Mouse (Mus musculus) spleen, adult 2 months (tissue): ENCODE measurements around the gene Tlk1. TPM values are rescaled to one million over a fixed set of nuclear protein-coding genes. Genes with fewer than 3 reads are reported as not detected.
A peak's percentile ranks its signal among the peaks of the same experiment; 100 is the strongest.

ENCODE experiments used
- DNase-seq, 2 experiments: peaks; one replicate each; pipeline versions ENCODE4 v3.0.0 to v3.0.0-alpha.2; 2012 to 2021; ENCODE audit warnings: low spot score in 2 of 2, low read depth in 1 of 2
- H3K27ac ChIP-seq: fragments of 200-500 bp; 2 replicates; pipeline ENCODE4 v1.5.1; 2012; ENCODE audit warnings: low read length, inconsistent platforms; ENCODE audit not compliant: insufficient read depth
- H3K27me3 ChIP-seq: fragments of 200-500 bp; 2 replicates; pipeline ENCODE4 v1.6.1; 2012; ENCODE audit warnings: mild to moderate bottlenecking, moderate library complexity, low read length, inconsistent platforms; ENCODE audit not compliant: control insufficient read depth, insufficient read depth
- H3K36me3 ChIP-seq: fragments of 200-500 bp; 2 replicates; pipeline ENCODE4 v1.6.1; 2012; ENCODE audit warnings: mild to moderate bottlenecking, low read length, inconsistent platforms; ENCODE audit not compliant: control insufficient read depth, insufficient read depth
- H3K4me1 ChIP-seq: fragments of 200-500 bp; 2 replicates; pipeline ENCODE4 v1.6.1; 2011; ENCODE audit warnings: inconsistent platforms; ENCODE audit not compliant: control insufficient read depth, insufficient read depth, insufficient read length
- H3K4me3 ChIP-seq: fragments of 200-500 bp; 2 replicates; pipeline ENCODE4 v1.5.1; 2011; ENCODE audit warnings: mild to moderate bottlenecking, inconsistent platforms; ENCODE audit not compliant: insufficient read depth, insufficient read length; ENCODE audit errors: extremely low read depth
- CTCF ChIP-seq: fragments of 200-500 bp; IDR thresholded peaks from 2 replicates; pipeline ENCODE4 v1.5.1; 2011; ENCODE audit warnings: mild to moderate bottlenecking, inconsistent platforms; ENCODE audit not compliant: insufficient read depth, insufficient read length, insufficient replicate concordance; ENCODE audit errors: extremely low read depth
- POLR2A ChIP-seq: fragments of 200-500 bp; IDR thresholded peaks from 2 replicates; pipeline ENCODE4 v1.6.1; 2011; ENCODE audit warnings: low read depth, low read length, inconsistent platforms
- WGBS: fragments of 180-500 bp; shearing (Covaris S2); methylation state at CpG from one replicate; pipeline ENCODE4 v1.1.7; 2018; 5-methylcytosine and 5-hydroxymethylcytosine counted together
- polyA plus RNA-seq: library from polyadenylated mRNA; depleted of rRNA; stranded (reverse); fragments of >200 nt; gene quantifications from 2 replicates; pipeline ENCODE4 v1.2.3, GENCODE M21; 2012; rRNA removed

Gene Tlk1
- polyA plus RNA-seq, 1 experiment = 8.4 TPM

DNA sequence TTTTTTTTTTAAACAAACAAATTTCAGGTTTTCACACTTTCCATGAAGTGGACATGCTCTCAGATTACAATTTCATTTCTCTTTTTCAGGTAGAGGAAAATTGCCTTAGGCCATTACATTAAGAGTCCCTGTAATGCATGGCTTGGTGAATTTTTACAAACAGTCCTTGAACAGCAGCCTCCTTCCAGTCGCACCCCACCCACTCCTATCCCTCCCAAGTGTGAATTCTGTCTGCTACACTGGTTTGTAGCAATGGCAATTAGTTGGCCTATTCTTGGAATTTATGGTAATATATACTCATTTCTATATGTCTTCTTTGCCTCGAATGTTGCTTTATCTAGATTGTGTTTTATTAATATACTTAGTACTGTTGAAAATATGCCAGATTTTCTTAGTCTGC is 153.1 kb downstream of the Tlk1 start:
- 82% methylated on average over 2 of the region's 2 CpGs for WGBS
- H3K36me3 ChIP-seq = no peaks in the 10 kb centered on the region; the same call in 1 of the 2 replicates
- H3K27me3 ChIP-seq = no peaks in the 10 kb centered on the region

DNA sequence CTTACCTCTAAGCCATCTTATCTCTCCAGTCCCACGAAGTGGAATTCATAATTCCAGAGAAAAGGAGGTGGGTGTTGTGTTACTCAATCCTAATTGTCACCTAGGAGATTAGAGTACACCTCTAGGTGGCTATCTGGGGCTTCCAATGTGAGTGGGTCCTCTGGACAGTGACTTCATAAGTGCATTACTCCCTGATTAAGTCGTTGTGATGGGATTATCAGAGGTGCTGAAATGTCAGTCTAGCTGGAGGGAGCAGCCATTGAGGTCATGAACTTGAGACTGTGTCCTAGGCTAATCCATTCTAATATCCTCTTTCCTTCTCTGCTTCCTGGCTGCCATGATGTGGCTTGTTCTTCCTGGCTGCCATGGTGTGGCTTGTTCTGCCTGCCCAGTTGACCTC is 155.6 kb downstream of the Tlk1 start:
- peak overlapping the region; percentile 88 for H3K27ac ChIP-seq
- H3K36me3 ChIP-seq = no peaks in the 10 kb centered on the region
- DNase-seq = no peak
- no peak for TF ChIP-seq CTCF
- no peak for TF ChIP-seq POLR2A
- H3K4me1 ChIP-seq = peaks cover 18% of the 10 kb centered on the region
- no peak overlapping the region for H3K4me3 ChIP-seq
- WGBS = 82% methylated on average over 2 of the region's 2 CpGs
- H3K27me3 ChIP-seq = no peaks in the 10 kb centered on the region

More for the DNA sequence above, 153.1 kb downstream of the Tlk1 start:
- TF ChIP-seq POLR2A = no peak
- no peak for TF ChIP-seq CTCF
- DNase-seq = no peak
- H3K4me3 ChIP-seq = no peak overlapping the region
- peaks cover 18% of the 10 kb centered on the region for H3K4me1 ChIP-seq
- H3K27ac ChIP-seq = no peak overlapping the region

DNA sequence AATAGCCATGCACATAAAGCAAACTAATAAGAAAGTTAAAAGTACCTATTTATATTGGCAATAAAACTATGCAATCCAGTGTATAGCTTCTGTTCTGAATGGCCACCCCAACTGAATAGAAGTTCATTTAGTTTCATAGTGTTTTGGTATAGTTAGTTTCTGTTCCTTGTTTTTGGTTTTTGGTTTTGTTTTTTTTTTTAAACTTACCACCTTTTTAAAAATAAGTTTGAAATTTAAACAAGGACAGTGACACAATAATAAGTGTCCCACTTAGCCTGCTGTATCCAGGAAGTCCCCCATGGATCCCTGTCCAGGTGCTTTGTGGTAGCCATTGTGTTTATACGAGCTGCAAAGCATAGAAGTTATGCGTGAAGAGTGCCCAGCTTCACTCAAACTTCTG is 156.3 kb downstream of the Tlk1 start:
- WGBS = 45% methylated on average over 2 of the region's 2 CpGs

DNA sequence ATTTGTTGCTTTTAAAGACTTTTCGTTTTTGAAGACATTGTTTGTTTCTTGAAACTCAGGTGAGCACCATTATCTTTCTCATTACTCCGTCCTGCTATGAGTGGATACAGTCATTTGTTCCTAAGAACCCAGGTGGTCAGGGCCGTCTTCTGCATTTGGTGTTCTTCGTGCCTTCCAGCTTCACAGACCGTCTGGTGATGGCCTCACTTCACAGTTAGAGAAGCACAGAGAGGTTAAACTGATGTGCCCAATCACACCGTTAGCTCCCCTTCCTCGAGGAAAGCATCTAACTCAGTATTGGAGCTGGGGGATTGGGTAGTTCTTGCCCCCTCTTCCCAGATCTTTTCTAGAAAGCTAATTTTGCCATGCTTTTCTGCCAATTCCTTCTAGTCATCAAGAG is 158.5 kb downstream of the Tlk1 start:
- TF ChIP-seq POLR2A (no peak), CTCF (no peak)
- DNase-seq = no peak
- peaks cover 21% of the 10 kb centered on the region for H3K4me1 ChIP-seq
- H3K36me3 ChIP-seq = no peaks in the 10 kb centered on the region
- no peaks in the 10 kb centered on the region for H3K27me3 ChIP-seq
- H3K4me3 ChIP-seq = no peak overlapping the region
- 91% methylated on average over 7 of the region's 7 CpGs for WGBS
- H3K27ac ChIP-seq = no peak overlapping the region

More for the DNA sequence above, 156.3 kb downstream of the Tlk1 start:
- Histone ChIP-seq H3K4me1 (peaks cover 18% of the 10 kb centered on the region), H3K4me3 (peak overlapping the region; percentile 39), H3K27ac (peak overlapping the region; percentile 88), H3K36me3 (no peaks in the 10 kb centered on the region), H3K27me3 (no peaks in the 10 kb centered on the region)
- no peak for DNase-seq
- TF ChIP-seq POLR2A = no peak
- no peak for TF ChIP-seq CTCF

DNA sequence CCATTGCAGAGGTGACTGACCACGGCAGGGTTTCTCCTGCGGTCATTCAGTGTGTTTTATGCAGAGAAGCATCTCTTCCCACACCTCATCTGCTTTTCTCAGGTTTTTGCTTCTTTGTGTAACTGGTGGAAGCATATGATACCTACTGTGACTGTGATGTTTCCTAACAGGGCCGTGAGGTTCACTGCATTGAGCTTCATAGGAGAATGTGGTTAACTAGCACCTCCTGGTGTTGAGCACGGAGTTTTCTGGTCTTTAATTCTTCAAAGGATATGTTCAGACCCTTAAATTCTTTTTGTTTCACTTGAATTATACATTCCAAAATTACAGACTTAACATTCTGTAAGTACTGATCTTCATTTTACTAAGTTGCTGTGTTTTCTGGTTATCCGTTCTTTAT is 161.8 kb downstream of the Tlk1 start:
- no peaks in the 10 kb centered on the region for H3K36me3 ChIP-seq
- peaks cover 10% of the 10 kb centered on the region for H3K4me1 ChIP-seq
- WGBS = 71% methylated on average over 5 of the region's 5 CpGs
- H3K27ac ChIP-seq = no peak overlapping the region
- TF ChIP-seq CTCF = no peak
- H3K4me3 ChIP-seq = no peak overlapping the region
- no peaks in the 10 kb centered on the region for H3K27me3 ChIP-seq
- DNase-seq = peak in 1 of 2 experiments; percentile 30

Other genes starting within 250 kb of the Tlk1 start
- gene Gorasp2, start 164.2 kb downstream of the Tlk1 start, polyA plus RNA-seq = 59.2 and 67.3 TPM in 2 replicates
- 0.19 and 0.68 TPM in 2 replicates for gene Gm26558, start 163.6 kb downstream of the Tlk1 start, polyA plus RNA-seq
- 2.8 and 2.9 TPM in 2 replicates for gene Dcaf17, start 229.6 kb upstream of the Tlk1 start, polyA plus RNA-seq
- 3.5 TPM in 2 replicates for gene Mettl8, start 229.9 kb upstream of the Tlk1 start, polyA plus RNA-seq